Mouse (Mus musculus) lung, adult 2 months (tissue): ENCODE results near the gene Rnf182.

ENCODE experiments used
- CTCF ChIP-seq: fragments of 200-500 bp; IDR thresholded peaks from 2 replicates; pipeline ENCODE4 v1.5.1; 2011; ENCODE audit warnings: mild to moderate bottlenecking, low read length, control low read depth; ENCODE audit not compliant: insufficient read depth
- POLR2A ChIP-seq: fragments of 200-500 bp; IDR thresholded peaks from 2 replicates; pipeline ENCODE4 v1.6.1; 2011; ENCODE audit warnings: low read depth, mild to moderate bottlenecking, control low read depth, low read length, borderline replicate concordance; ENCODE audit errors: extremely low read depth

DNA sequence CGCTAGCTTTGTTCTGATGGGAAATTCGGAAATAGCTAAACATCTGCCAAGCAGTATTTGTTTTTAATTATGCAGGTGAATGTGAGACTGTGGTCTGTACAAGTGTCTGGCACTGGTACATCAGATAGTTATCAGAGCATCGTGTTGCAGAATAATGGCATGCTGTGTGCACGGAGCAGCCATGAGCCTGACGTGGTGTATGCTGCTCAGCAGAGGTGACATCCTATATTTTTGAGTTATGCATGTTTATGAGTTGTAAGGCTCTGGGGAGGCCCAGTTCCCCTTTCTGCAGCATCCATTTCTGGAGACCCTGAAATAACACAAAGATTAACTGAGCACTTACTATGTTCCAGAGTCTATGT lies 62.4 kb downstream of the Rnf182 start:
- TF ChIP-seq CTCF = no peak
- no peak for TF ChIP-seq POLR2A
